Mouse (Mus musculus) hindbrain, embryonic 13.5 days (tissue): ENCODE results near the gene Aqp3. TPM values are rescaled to one million over a fixed set of nuclear protein-coding genes. Genes with fewer than 3 reads are reported as not detected.

Experiments used
- ATAC-seq: fragments of 200-750 bp; cut with Nextera tagmentation; 2 replicates; pipeline ENCODE4 v1.8.0; 2017; ENCODE audit warnings: moderate TSS enrichment; ENCODE audit not compliant: low FRiP score
- H3K27ac ChIP-seq: fragments of 300-500 bp; sonication (generic); 2 replicates; pipeline ENCODE4 v1.5.1; 2015; ENCODE audit warnings: inconsistent platforms, mild to moderate bottlenecking, moderate library complexity
- H3K27me3 ChIP-seq: fragments of 300-500 bp; sonication (generic); 2 replicates; pipeline ENCODE4 v1.6.1; 2015; ENCODE audit warnings: mild to moderate bottlenecking, inconsistent platforms
- H3K36me3 ChIP-seq: fragments of 300-500 bp; sonication (generic); 2 replicates; pipeline ENCODE4 v1.6.1; 2015; ENCODE audit warnings: mild to moderate bottlenecking, inconsistent platforms
- H3K4me1 ChIP-seq: fragments of 300-500 bp; sonication (generic); replicated peaks from 2 replicates; pipeline ENCODE4 v1.6.1; 2015; ENCODE audit warnings: inconsistent platforms
- H3K4me2 ChIP-seq: fragments of 300-500 bp; sonication (generic); 2 replicates; pipeline ENCODE4 v1.6.1; 2015; ENCODE audit warnings: inconsistent platforms, mild to moderate bottlenecking, moderate library complexity
- H3K4me3 ChIP-seq: fragments of 300-500 bp; sonication (generic); 2 replicates; pipeline ENCODE4 v1.5.1; 2015; ENCODE audit warnings: mild to moderate bottlenecking, inconsistent platforms
- H3K9ac ChIP-seq: fragments of 300-500 bp; sonication (generic); 2 replicates; pipeline ENCODE4 v1.6.1; 2015; ENCODE audit warnings: mild to moderate bottlenecking, inconsistent platforms
- H3K9me3 ChIP-seq: fragments of 300-500 bp; sonication (generic); 2 replicates; pipeline ENCODE4 v1.6.1; 2016; ENCODE audit warnings: inconsistent platforms
- WGBS: fragments of 180-500 bp; shearing (Covaris S2); methylation state at CpG from one replicate; pipeline ENCODE4 v1.1.7; 2015; 5-methylcytosine and 5-hydroxymethylcytosine counted together
- polyA plus RNA-seq: library from polyadenylated mRNA; unstranded; fragments of >200 nt; fragmentation: Nextera tagmentation; extraction: Ambion mirVana; gene quantifications from 2 replicates; pipeline ENCODE4 v1.2.1, GENCODE M21; 2015

The Aqp3 gene
- polyA plus RNA-seq, 1 experiment from 2014 or later = not detected

DNA sequence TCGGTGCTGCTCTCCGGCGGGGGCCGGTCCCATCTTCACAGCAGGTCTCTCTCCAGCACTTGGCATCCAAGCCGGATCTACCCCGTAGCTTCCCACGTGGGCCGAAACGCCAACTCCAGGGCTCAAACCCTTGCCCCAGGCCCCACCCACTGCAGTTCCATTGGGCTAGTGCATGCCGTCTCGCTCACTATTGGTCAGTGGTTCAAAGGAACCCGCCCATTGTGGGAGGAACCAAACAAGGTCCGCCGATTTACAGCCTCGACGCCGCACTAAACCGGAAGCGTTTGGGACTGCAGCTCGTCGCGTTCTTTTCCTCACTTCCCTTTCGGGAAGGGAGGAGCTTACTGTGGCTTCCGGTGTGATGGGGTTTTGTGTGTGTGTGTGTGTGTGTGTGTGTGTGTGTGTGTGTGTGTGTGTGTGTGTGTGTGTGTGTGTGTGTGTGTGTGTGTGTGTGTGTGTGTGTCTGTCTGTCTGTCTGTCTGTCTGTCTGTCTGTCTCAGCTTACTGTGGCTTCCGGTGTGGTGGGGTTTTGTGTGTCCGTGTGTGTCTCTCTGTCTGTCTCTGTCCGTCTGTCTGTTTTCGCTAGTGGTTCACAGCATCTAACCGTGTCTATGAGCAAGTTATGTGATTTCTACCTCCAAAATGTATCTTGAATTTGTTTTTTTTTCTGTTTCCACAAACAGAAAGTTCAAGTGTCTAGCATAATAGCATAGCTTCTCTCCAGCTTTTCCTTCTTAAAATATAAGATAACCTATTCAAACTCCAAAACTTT is 26.4 kb upstream of the Aqp3 start, which contains the start of gene Nol6:
Nol6 (minus strand) TSS at position 276 of the 772 bp plus-strand sequence.
- Histone ChIP-seq H3K4me3 (peak within 1 kb of the TSS; percentile 69), H3K36me3 (peaks cover 33% of the 10 kb centered on the region), H3K27me3 (peaks cover 2% of the 10 kb centered on the region; the same call in 1 of the 2 replicates), H3K4me2 (peak within 1 kb of the TSS; percentile 88), H3K27ac (peak within 1 kb of the TSS; percentile 48; the same call in 1 of the 2 replicates), H3K9me3 (no peaks in the 10 kb centered on the region), H3K9ac (peak within 1 kb of the TSS; percentile 80), H3K4me1 (peaks cover 12% of the 10 kb centered on the region)
- WGBS = 1% methylated on average over 29 of the region's 29 CpGs
- ATAC-seq = peak; percentile 100

DNA sequence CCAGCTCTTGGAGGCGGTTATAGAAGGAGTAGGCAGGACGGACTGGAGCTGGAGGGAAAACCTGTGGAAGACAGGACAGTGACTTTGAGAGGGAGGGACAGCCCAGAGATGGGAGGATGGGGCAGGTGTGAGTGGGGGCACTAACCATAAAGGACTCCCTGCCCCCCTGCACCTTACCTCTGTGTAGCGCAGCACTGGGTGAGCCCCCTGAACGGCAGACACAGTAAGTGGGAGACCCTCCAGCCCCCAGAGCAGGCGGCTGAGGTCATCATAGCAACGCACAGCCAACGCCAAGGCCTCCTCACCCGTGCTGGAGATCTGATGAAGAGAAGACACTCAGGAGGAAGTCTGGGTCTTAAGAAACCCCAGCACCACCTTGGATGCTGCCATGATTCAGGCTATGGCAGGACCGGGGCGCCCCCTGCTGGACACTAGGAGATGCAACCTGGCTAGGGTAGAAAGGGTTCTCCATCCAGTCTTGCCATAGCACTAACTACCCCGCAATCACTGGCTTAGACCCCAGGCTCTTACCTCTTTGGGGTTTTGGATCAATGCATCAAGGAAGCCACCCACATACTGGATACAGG is 20.8 kb upstream of the Aqp3 start:
- ATAC-seq = no peak
- 76% methylated on average over 11 of the region's 11 CpGs for WGBS
- no peaks in the 10 kb centered on the region for H3K27me3 ChIP-seq

DNA sequence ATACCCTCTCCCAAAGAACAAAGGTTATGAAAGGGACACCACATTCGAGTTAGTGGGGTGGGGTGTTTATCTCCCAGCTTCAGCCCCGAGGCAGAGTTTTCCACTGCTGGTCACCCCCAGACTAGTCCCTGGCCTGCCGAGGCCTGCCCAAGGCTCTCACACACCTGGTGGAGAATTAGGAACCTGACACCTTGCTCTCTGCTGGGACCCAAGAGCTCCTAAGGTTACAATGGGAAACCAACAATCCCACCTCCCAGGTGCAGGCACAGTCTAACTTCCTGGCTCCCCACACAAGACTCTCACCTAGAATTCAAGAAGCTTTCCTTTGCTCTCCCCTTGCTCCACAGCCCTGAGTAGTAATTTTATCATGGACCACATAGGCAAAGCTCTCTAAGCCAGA is 18.8 kb upstream of the Aqp3 start:
- H3K27me3 ChIP-seq = no peaks in the 10 kb centered on the region
- ATAC-seq = no peak
- no peak overlapping the region for H3K27ac ChIP-seq
- no peak overlapping the region for H3K4me3 ChIP-seq
- 92% methylated on average over 3 of the region's 3 CpGs for WGBS
- H3K9me3 ChIP-seq = no peaks in the 10 kb centered on the region
- no peak overlapping the region for H3K4me2 ChIP-seq
- H3K36me3 ChIP-seq = peaks cover 85% of the 10 kb centered on the region
- no peaks in the 10 kb centered on the region for H3K4me1 ChIP-seq
- H3K9ac ChIP-seq = no peak overlapping the region

More for the DNA sequence above, 20.8 kb upstream of the Aqp3 start:
- H3K27ac ChIP-seq = no peak overlapping the region
- H3K9me3 ChIP-seq = no peaks in the 10 kb centered on the region
- H3K36me3 ChIP-seq = peaks cover 89% of the 10 kb centered on the region
- H3K4me2 ChIP-seq = no peak overlapping the region
- H3K4me1 ChIP-seq = peaks cover 11% of the 10 kb centered on the region
- H3K4me3 ChIP-seq = no peak overlapping the region
- no peak overlapping the region for H3K9ac ChIP-seq

DNA sequence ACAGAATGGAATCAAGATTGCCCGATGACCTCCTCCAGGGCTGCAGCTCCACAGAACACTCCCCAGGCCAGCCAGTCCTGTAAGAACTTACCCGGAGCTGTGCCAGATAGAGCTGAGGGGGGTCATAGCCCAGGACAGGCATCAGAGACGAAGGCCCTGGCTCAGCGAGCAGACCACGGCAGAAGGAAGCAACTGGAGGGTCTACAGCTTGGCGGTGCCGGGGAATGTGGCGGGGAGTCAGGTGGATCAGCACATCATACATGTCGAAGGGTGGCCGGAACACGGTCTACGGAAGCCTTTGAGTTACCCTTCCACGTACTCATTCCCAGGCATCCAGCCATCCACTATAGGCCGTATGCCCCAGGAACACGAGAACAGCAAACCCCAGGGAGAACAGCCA is 17.8 kb upstream of the Aqp3 start:
- Histone ChIP-seq H3K4me2 (no peak overlapping the region), H3K36me3 (peaks cover 74% of the 10 kb centered on the region), H3K9ac (no peak overlapping the region), H3K9me3 (no peaks in the 10 kb centered on the region), H3K4me1 (no peaks in the 10 kb centered on the region), H3K4me3 (no peak overlapping the region), H3K27me3 (no peaks in the 10 kb centered on the region), H3K27ac (no peak overlapping the region)
- 96% methylated on average over 15 of the region's 15 CpGs for WGBS
- no peak for ATAC-seq

DNA sequence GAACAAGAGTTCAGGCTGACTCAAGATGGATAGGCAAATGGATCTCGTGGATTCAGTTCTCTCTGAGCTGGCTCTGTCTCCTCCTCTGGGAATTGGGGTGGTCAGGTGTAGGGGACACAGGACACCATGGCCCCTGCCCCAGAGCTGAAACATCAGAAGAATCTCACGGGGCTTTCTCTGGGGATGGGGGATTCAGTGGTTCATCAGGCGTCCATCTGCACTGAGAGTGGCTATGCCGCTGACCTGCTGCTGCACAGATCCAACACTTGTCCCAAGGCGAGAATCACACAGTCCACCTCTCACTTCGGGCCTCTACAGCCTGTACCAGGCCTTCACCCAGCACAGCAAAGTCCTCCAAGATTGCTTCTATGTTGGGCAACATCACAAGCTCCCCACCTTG is 17.1 kb upstream of the Aqp3 start:
- Histone ChIP-seq H3K27ac (no peak overlapping the region), H3K4me1 (no peaks in the 10 kb centered on the region), H3K27me3 (no peaks in the 10 kb centered on the region), H3K9me3 (no peaks in the 10 kb centered on the region), H3K4me2 (no peak overlapping the region), H3K9ac (no peak overlapping the region), H3K36me3 (peaks cover 67% of the 10 kb centered on the region), H3K4me3 (no peak overlapping the region)
- ATAC-seq = no peak
- 88% methylated on average over 6 of the region's 6 CpGs for WGBS

DNA sequence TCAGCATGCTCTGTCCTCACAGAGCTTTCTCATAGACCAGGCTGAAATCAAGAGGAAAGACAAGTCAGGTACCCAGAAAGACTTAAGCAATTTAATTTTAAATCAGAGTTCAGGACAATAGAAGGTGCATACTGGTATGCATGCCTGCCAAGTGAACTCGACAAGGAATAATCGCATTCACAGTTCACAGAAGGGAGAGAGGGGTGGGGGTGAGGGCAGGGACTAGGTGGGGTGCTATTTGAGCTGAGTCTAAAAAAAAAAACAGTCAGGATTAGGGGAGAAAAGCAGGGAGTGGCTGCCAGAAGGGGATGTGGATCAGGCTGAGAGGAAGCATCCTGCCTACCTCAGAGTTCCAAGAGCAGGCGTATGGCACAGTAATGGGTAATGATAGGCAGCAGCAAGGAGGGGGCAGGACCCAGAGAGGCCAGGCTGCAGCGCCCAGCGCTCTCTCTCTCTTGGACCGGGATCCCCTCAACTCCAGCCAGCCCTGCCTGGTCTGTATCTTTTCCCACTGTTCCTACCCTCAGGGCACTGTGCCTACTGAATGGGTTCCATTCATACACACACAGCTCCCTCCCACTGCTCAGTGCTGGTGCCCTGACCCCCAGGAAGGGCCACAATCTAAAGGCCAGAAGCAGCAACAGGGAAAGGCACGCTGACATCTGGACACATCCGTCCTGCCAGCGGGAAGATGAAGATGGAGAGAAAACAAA is 16.5 kb upstream of the Aqp3 start:
- Histone ChIP-seq H3K9ac (no peak overlapping the region), H3K4me3 (no peak overlapping the region), H3K9me3 (no peaks in the 10 kb centered on the region), H3K4me2 (no peak overlapping the region), H3K27me3 (no peaks in the 10 kb centered on the region), H3K27ac (no peak overlapping the region), H3K36me3 (peaks cover 62% of the 10 kb centered on the region), H3K4me1 (no peaks in the 10 kb centered on the region)
- ATAC-seq = 0 out of 2 replicates have a peak, but pooled peaks have one; percentile 27
- WGBS = 83% methylated on average over 9 of the region's 9 CpGs

DNA sequence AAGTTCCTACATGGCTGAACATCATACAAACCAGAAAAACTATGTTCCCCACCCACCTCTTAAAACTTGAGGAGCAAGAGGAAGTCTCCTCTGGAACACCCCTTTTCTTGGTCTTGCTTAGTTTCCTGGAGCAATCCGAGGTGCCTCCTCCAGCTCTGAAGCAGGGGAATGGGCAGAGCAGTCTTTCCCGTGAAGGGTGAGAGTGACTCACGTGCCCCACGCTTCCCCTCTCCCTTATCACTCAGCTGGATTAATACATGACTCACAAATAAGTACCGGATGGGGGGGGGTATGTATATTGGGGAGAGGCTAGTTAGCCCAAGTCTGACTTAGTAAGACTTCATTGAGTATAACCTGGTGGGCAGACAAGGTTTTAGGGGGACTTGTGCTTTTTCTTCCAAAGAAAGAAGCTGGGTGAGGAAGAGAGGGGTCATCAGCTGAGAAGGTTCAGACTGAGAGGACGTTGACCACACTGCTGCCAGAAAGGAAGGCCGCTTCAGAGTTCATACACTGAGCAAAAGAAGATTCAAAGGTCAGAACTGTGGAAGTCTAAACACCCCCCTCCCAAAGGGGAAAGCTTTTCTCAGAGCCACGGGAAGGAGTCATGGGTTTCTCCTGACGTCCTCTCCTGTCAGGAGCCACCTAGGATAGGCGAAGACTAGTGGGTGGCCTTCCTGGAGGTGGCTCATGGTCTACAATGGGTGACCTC is 10.9 kb upstream of the Aqp3 start:
- Histone ChIP-seq H3K9me3 (no peaks in the 10 kb centered on the region), H3K27me3 (peaks cover 5% of the 10 kb centered on the region; the same call in 1 of the 2 replicates), H3K4me3 (no peak overlapping the region), H3K36me3 (peaks cover 5% of the 10 kb centered on the region), H3K4me2 (no peak overlapping the region), H3K4me1 (no peaks in the 10 kb centered on the region), H3K9ac (no peak overlapping the region), H3K27ac (no peak overlapping the region)
- WGBS = 86% methylated on average over 10 of the region's 10 CpGs
- ATAC-seq = no peak

DNA sequence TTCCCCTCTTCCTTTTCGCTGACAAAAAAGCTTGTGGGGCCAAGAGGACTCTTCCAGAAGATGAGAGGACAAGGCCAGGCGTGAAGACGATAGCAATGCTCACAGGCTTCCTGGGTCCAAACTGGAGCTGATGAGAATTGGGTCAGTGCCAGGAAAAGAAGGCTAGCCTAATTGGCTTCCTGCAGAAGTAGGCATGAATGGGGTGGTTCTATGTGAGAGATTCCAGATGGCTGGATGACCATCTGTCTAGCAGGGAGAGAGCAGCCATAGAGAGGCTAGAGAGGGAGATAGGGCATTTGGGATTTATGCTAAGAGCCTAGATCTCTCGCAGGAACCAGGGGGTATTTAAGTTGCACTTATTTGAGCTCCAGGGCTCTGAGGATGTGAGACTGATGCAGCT is 9.5 kb upstream of the Aqp3 start:
- Histone ChIP-seq H3K9ac (no peak overlapping the region), H3K27me3 (peaks cover 7% of the 10 kb centered on the region; the same call in 1 of the 2 replicates), H3K27ac (no peak overlapping the region), H3K36me3 (no peaks in the 10 kb centered on the region), H3K9me3 (no peaks in the 10 kb centered on the region), H3K4me3 (no peak overlapping the region), H3K4me2 (no peak overlapping the region), H3K4me1 (no peaks in the 10 kb centered on the region)
- no peak for ATAC-seq
- 71% methylated on average over 4 of the region's 4 CpGs for WGBS

DNA sequence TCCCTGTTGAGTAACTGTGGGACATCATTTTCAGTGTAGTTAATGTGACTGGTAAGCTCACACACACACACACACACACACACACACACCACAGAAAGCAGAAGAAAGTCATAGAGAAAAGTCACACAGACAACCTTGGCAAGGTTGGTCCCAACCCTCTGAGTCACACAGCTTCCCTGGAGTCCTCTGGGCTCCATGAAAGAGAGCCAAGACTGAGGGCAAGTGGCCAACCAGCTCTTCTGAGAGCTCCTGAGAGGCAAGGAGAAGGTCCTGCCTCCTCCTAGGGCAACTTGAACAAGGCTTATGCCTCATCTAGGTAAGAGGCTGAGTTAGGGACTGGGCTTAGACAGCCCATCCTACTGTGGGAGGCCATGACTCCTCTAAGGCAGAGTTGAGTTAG is 4.9 kb upstream of the Aqp3 start:
- no peak overlapping the region for H3K27ac ChIP-seq
- H3K4me1 ChIP-seq = peaks cover 7% of the 10 kb centered on the region
- no peak for ATAC-seq
- H3K9me3 ChIP-seq = no peaks in the 10 kb centered on the region
- peaks cover 25% of the 10 kb centered on the region; the same call in 1 of the 2 replicates for H3K27me3 ChIP-seq
- no peaks in the 10 kb centered on the region for H3K36me3 ChIP-seq
- H3K9ac ChIP-seq = no peak overlapping the region
- no peak overlapping the region for H3K4me2 ChIP-seq
- H3K4me3 ChIP-seq = no peak overlapping the region

DNA sequence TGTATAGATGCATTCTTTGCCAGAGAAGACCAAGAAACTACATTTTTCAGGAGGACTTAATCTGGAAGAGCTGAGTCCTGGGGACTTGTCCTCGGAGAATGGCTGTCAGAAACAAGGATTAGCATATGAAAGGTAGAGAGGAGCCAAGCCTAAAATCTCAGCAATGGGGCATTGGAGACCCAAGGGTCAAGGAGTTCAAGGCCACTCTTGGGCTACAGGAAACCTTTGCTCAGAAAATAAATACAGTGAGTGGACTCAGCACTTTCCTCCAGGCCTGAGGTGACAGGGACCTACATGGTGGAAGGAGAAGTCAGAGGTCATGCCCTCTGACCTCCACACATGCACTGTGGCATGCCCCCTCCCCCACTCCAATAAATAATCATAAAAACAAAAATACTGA is 3.0 kb upstream of the Aqp3 start:
- Histone ChIP-seq H3K9ac (no peak overlapping the region), H3K9me3 (no peaks in the 10 kb centered on the region), H3K36me3 (no peaks in the 10 kb centered on the region), H3K27me3 (peaks cover 42% of the 10 kb centered on the region), H3K4me3 (no peak overlapping the region), H3K27ac (no peak overlapping the region), H3K4me2 (no peak overlapping the region), H3K4me1 (peaks cover 12% of the 10 kb centered on the region)
- no peak for ATAC-seq
- WGBS = 23% methylated on average over 1 of the region's 1 CpGs

DNA sequence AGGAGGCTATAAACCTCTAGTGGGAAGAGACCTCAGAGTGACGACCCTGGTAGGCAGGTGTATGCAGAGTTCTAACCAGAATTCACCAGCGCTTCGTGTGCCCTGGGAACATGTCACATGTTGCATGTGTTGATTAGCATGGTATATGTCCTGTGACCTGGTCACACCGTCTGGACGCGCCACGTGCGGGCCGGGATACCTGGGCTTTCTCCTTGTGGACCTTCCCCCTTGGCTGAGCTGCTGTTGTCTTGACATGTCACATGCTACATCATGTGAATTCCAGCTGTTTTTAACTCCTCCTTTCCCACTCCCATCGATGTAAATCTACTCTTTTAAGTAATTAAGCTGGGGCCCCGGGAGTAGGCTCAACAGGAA is 581 bp upstream of the Aqp3 start:
- peak overlapping the region; percentile 52 for H3K4me3 ChIP-seq
- H3K4me2 ChIP-seq = peak overlapping the region; percentile 90
- H3K27ac ChIP-seq = no peak overlapping the region
- peak; percentile 50; the same call in 1 of the 2 replicates for ATAC-seq
- peaks cover 45% of the 10 kb centered on the region for H3K27me3 ChIP-seq
- 17% methylated on average over 11 of the region's 11 CpGs for WGBS
- no peaks in the 10 kb centered on the region for H3K9me3 ChIP-seq
- no peaks in the 10 kb centered on the region for H3K36me3 ChIP-seq
- peaks cover 12% of the 10 kb centered on the region for H3K4me1 ChIP-seq
- peak overlapping the region; percentile 75 for H3K9ac ChIP-seq

DNA sequence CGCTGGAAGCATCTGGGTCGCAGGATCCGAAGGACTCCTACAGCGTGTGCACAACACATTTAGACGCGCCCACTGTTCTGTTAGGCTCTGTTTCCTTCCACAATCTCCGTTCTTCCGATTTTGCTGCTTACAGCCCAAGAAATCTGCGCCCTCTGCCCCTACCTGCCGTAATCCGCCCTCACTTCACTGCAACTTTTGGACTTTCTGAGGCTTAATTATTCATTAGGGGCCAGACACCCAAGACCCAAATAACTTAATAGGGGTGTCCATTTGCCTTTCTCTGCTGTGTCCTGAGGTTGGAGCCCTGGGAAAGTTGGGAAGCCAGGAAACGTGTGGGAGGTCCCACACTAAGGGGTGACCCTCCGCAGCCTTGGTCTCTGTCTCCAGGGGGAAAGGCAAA is 602 bp downstream of the Aqp3 start:
- H3K4me1 ChIP-seq = peaks cover 12% of the 10 kb centered on the region
- 51% methylated on average over 13 of the region's 13 CpGs for WGBS
- peak; percentile 30; the same call in 1 of the 2 replicates for ATAC-seq
- peak overlapping the region; percentile 75; the same call in 1 of the 2 replicates for H3K9ac ChIP-seq
- peaks cover 43% of the 10 kb centered on the region for H3K27me3 ChIP-seq
- no peaks in the 10 kb centered on the region for H3K36me3 ChIP-seq
- H3K4me3 ChIP-seq = peak overlapping the region; percentile 52; the same call in 1 of the 2 replicates
- peak overlapping the region; percentile 90 for H3K4me2 ChIP-seq
- no peak overlapping the region for H3K27ac ChIP-seq
- no peaks in the 10 kb centered on the region for H3K9me3 ChIP-seq
